ENCODE assay signal across 8 mouse cellular contexts in the genomic region with DNA sequence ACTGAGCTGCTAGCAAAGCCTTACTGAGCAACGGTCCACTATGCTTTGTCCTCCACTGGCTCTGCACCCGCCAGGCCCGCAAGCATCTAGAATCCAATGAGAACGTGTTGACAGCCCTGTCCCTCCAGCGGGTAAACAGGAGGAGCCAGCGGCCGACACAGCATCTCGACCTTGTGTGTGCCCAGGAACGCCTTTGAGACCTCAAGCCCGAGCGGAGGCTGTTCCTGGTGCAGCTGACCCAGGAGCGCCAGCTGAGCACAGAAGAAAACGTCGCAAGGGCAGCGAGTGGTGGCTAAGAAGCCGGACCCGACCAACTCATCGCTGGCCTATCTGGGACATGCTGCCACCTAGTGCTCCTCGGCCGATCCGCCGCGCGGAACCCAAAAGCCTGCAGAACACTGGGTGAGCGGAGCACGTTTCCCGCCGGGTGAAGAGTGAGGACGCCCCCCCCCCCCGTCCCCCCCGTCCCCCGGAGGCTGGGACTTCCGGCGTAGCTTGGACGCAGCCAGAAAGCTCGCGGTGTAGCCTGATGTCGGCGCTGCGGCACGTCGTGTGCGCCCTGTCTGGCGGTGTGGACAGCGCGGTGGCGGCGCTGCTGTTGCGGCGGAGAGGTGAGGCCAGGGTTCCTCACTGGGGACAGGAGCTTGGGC. TPM values are rescaled to one million over a fixed set of nuclear protein-coding genes. Genes with fewer than 3 reads are reported as not detected.
DNase-seq lines count a peak whose midpoint lies in the region; ATAC-seq and TF ChIP-seq lines count a peak whose summit lies in the region.

Gene Trmu (plus strand): TSS at position 465 of the 650 bp plus-strand sequence.

- H3K79me2 ChIP-seq in heart, adult 2 months (replicated peaks; ENCODE audit: control insufficient read depth, insufficient read depth, low read length) = no peaks in the 10 kb centered on the region

- peak within 1 kb of the TSS; percentile 94 for H3K9ac ChIP-seq in embryonic facial prominence, embryonic 13.5 days
- peak within 1 kb of the TSS; percentile 93 for H3K9ac ChIP-seq in heart, adult 2 months (ENCODE audit: low read depth, low read length)
- peak within 1 kb of the TSS; percentile 92 for H3K9ac ChIP-seq in limb, embryonic 13.5 days
- peak within 1 kb of the TSS; percentile 82 for H3K9ac ChIP-seq in midbrain, embryonic 16.5 days (ENCODE audit: low read depth, low read length)

- TF ChIP-seq CTCF in heart, adult 2 months (IDR thresholded peaks at IDR 0.05) = peak; percentile 81

- under 1% methylated on average over 49 of the region's 50 CpGs for WGBS in embryonic facial prominence, embryonic 13.5 days
- WGBS in heart, adult 2 months = under 1% methylated on average over 50 of the region's 50 CpGs
- 1% methylated on average over 48 of the region's 50 CpGs for WGBS in limb, embryonic 13.5 days
- WGBS in midbrain, embryonic 16.5 days = under 1% methylated on average over 44 of the region's 50 CpGs

- peak; percentile 83 for TF ChIP-seq POLR2A in heart, adult 2 months (IDR thresholded peaks at IDR 0.05; ENCODE audit: insufficient read depth, low read depth, low read length)

- H3K27ac ChIP-seq in embryonic facial prominence, embryonic 13.5 days = peak within 1 kb of the TSS; percentile 85
- H3K27ac ChIP-seq in heart, adult 2 months = peak within 1 kb of the TSS; percentile 94
- H3K27ac ChIP-seq in limb, embryonic 13.5 days = peak within 1 kb of the TSS; percentile 79
- H3K27ac ChIP-seq in midbrain, embryonic 16.5 days (ENCODE audit: low read length) = peak within 1 kb of the TSS; percentile 87

- intact Hi-C loops in heart, adult 2 months (cut with DNase I) = loop anchor here (2.0 kb wide), 2 partner anchors 18 to 68 kb away; partner anchors contain the start of gene Cdpf1

- DNase-seq in 3134 (ENCODE audit: extremely low read depth, insufficient read length, low spot score) = peak; percentile 88
- DNase-seq in adrenal gland, postnatal 36 days = peak; percentile 91 to 93
- DNase-seq in heart, adult 2 months = peak; percentile 89 to 92
- DNase-seq in kidney, adult 8-10 months = peak; percentile 90 to 92
- peak; percentile 76 to 86 for DNase-seq in spleen, postnatal 10 days (ENCODE audit: low spot score in 2 of 2)

- H3K27me3 ChIP-seq in embryonic facial prominence, embryonic 13.5 days = no peaks in the 10 kb centered on the region
- no peaks in the 10 kb centered on the region for H3K27me3 ChIP-seq in heart, adult 2 months (ENCODE audit: control insufficient read depth, insufficient read depth, low read length)
- H3K27me3 ChIP-seq in limb, embryonic 13.5 days = no peaks in the 10 kb centered on the region
- H3K27me3 ChIP-seq in midbrain, embryonic 16.5 days (ENCODE audit: control insufficient read depth, insufficient read depth, low read depth, low read length) = no peaks in the 10 kb centered on the region

- peak within 1 kb of the TSS; percentile 82 for H3K4me2 ChIP-seq in embryonic facial prominence, embryonic 13.5 days
- peak within 1 kb of the TSS; percentile 93 for H3K4me2 ChIP-seq in limb, embryonic 13.5 days (replicated peaks)
- peak within 1 kb of the TSS; percentile 80 for H3K4me2 ChIP-seq in midbrain, embryonic 16.5 days (ENCODE audit: low read length)

- H3K36me3 ChIP-seq in embryonic facial prominence, embryonic 13.5 days = peaks cover 49% of the 10 kb centered on the region
- no peaks in the 10 kb centered on the region for H3K36me3 ChIP-seq in heart, adult 2 months (ENCODE audit: control insufficient read depth, insufficient read depth, low read length)
- peaks cover 53% of the 10 kb centered on the region for H3K36me3 ChIP-seq in limb, embryonic 13.5 days
- H3K36me3 ChIP-seq in midbrain, embryonic 16.5 days (ENCODE audit: control insufficient read depth, insufficient read depth, low read length) = peaks cover 5% of the 10 kb centered on the region; the same call in 1 of the 2 replicates

- peaks cover 19% of the 10 kb centered on the region for H3K4me1 ChIP-seq in embryonic facial prominence, embryonic 13.5 days
- H3K4me1 ChIP-seq in heart, adult 2 months (ENCODE audit: control insufficient read depth, insufficient read depth, low read length) = peaks cover 3% of the 10 kb centered on the region; the same call in 1 of the 2 replicates
- H3K4me1 ChIP-seq in limb, embryonic 13.5 days = peaks cover 14% of the 10 kb centered on the region
- peaks cover 19% of the 10 kb centered on the region for H3K4me1 ChIP-seq in midbrain, embryonic 16.5 days (ENCODE audit: control insufficient read depth, insufficient read depth, low read length)

- peak; percentile 86 for ATAC-seq in embryonic facial prominence, embryonic 13.5 days (ENCODE audit: insufficient number of reproducible peaks, insufficient read depth, low FRiP score, low TSS enrichment, low read depth)
- peak; percentile 95 for ATAC-seq in limb, embryonic 13.5 days (ENCODE audit: low FRiP score, low read depth)
- ATAC-seq in midbrain, embryonic 16.5 days = peak; percentile 97

- peak; percentile 60; the same call in 1 of the 2 replicates for TF ChIP-seq EP300 in heart, adult 2 months (IDR thresholded peaks at IDR 0.05; ENCODE audit: insufficient read depth, low read depth, low read length)

- H3K4me3 ChIP-seq in embryonic facial prominence, embryonic 13.5 days = peak within 1 kb of the TSS; percentile 80
- H3K4me3 ChIP-seq in heart, adult 2 months = peak within 1 kb of the TSS; percentile 92
- peak within 1 kb of the TSS; percentile 82 for H3K4me3 ChIP-seq in limb, embryonic 13.5 days
- H3K4me3 ChIP-seq in midbrain, embryonic 16.5 days (ENCODE audit: low read depth, low read length) = peak within 1 kb of the TSS; percentile 78

- no peaks in the 10 kb centered on the region for H3K9me3 ChIP-seq in embryonic facial prominence, embryonic 13.5 days
- no peaks in the 10 kb centered on the region for H3K9me3 ChIP-seq in limb, embryonic 13.5 days
- H3K9me3 ChIP-seq in midbrain, embryonic 16.5 days (replicated peaks; ENCODE audit: control insufficient read depth, low read length, poor library complexity, severe bottlenecking) = no peaks in the 10 kb centered on the region

RNA-seq across cellular contexts. Expression of gene Trmu, which starts in this region (rescaled TPM):
- total RNA-seq in adrenal gland, postnatal 36 days (2021) = 10 to 100 TPM; 22.7 to 24.2 TPM
- polyA plus RNA-seq in embryonic facial prominence, embryonic 13.5 days (2015; fragmentation: Nextera tagmentation; extraction: Ambion mirVana) = 49.4 and 52.9 TPM in 2 replicates
- 10 to 100 TPM; 15.7 to 15.9 TPM for total RNA-seq in heart, adult 2 months (2021)
- 23.5 and 27.8 TPM in 2 replicates for polyA plus RNA-seq in heart, adult 2 months (2012; rRNA removed)
- 44.3 and 49.5 TPM in 2 replicates for polyA plus RNA-seq in limb, embryonic 13.5 days (2015; fragmentation: Nextera tagmentation; extraction: Ambion mirVana)
- polyA plus RNA-seq in midbrain, embryonic 16.5 days (2015; fragmentation: Nextera tagmentation; extraction: Ambion mirVana) = 58.5 and 59.5 TPM in 2 replicates

Comparison
In these comparisons a context has a peak if more than half of its experiments do, and no peak if none do; other contexts are left out.
1. Peak in every context shown above with its lines: DNase-seq, ATAC-seq, H3K4me3 ChIP-seq and H3K27ac ChIP-seq.